ENCODE assay signal across 14 mouse cellular contexts in genomic region chr16:74464835-74465234, GRCm38 (mm10). TPM values are rescaled to one million over a fixed set of nuclear protein-coding genes. Genes with fewer than 3 reads are reported as not detected.
"Had no signal": no experiment of that assay in that cellular context is flagged by ENCODE, and none has a peak within 500 bp of the region (broad histone marks: within the 10 kb centered on the region; RNA-seq: fewer than 3 reads in every experiment).

No protein-coding gene starts in this region.

- H3K27me3 ChIP-seq: limb, embryonic 15.5 days; liver, embryonic 12.5 days; neural tube, embryonic 15.5 days had no signal

- H3K4me1 ChIP-seq: limb, embryonic 15.5 days; liver, embryonic 12.5 days; neural tube, embryonic 15.5 days had no signal

- H3K4me3 ChIP-seq: limb, embryonic 15.5 days; liver, embryonic 12.5 days; midbrain, embryonic 10.5 days; myocyte; neural tube, embryonic 15.5 days had no signal

- H3K27ac ChIP-seq: limb, embryonic 15.5 days; liver, embryonic 12.5 days; midbrain, embryonic 10.5 days; neural tube, embryonic 15.5 days; stomach, postnatal 0 days had no signal

- ATAC-seq: liver, embryonic 12.5 days had no signal

- H3K9me3 ChIP-seq: limb, embryonic 15.5 days; liver, embryonic 12.5 days; midbrain, embryonic 10.5 days; neural tube, embryonic 15.5 days had no signal

- H3K4me2 ChIP-seq: limb, embryonic 15.5 days; liver, embryonic 12.5 days; lung, embryonic 14.5 days; neural tube, embryonic 15.5 days had no signal

- H3K36me3 ChIP-seq: limb, embryonic 15.5 days; liver, embryonic 12.5 days; midbrain, embryonic 10.5 days; neural tube, embryonic 15.5 days had no signal

- DNase-seq: kidney, postnatal 36 days; layer of hippocampus, postnatal 36 days; lung, embryonic 14.5 days; lung, postnatal 10 days; lung, postnatal 4 days; midbrain, embryonic 14.5 days; thymus, postnatal 4 days had no signal

- H3K9ac ChIP-seq: limb, embryonic 15.5 days; liver, embryonic 12.5 days; lung, embryonic 14.5 days; neural tube, embryonic 15.5 days had no signal

RNA-seq across cellular contexts. Expression of gene Robo2, which starts 53.2 kb away (rescaled TPM):
- total RNA-seq: megakaryocyte, adult 5-6 weeks had no signal
